Mouse (Mus musculus) myocyte (in vitro differentiated cells): ENCODE data around the gene Tbc1d30. TPM values are rescaled to one million over a fixed set of nuclear protein-coding genes. Genes with fewer than 3 reads are reported as not detected.

ENCODE experiments used
- H3K27me3 ChIP-seq: one replicate; pipeline ENCODE4 v1.6.1; 2011; ENCODE audit not compliant: control insufficient read depth, insufficient read depth, insufficient read length
- H3K36me3 ChIP-seq: one replicate; pipeline ENCODE4 v1.6.1; 2011; ENCODE audit not compliant: control insufficient read depth, insufficient read depth
- H3K4me2 ChIP-seq: one replicate; pipeline ENCODE4 v1.6.1; 2011; ENCODE audit warnings: low read depth, control low read depth
- H3K4me3 ChIP-seq: one replicate; pipeline ENCODE4 v1.5.1; 2011; ENCODE audit warnings: mild to moderate bottlenecking, control low read depth, moderate library complexity
- H3K79me2 ChIP-seq: one replicate; pipeline ENCODE4 v1.6.1; 2011; ENCODE audit not compliant: control insufficient read depth, insufficient read depth
- H3ac ChIP-seq: one replicate; pipeline ENCODE4 v1.6.1; 2011; ENCODE audit not compliant: control insufficient read depth, insufficient read length
- CEBPB ChIP-seq: IDR thresholded peaks from 2 replicates; pipeline ENCODE4 v1.6.1; 2011; ENCODE audit warnings: mild to moderate bottlenecking, moderate library complexity; ENCODE audit not compliant: poor library complexity, insufficient read depth, severe bottlenecking
- E2F4 ChIP-seq: IDR thresholded peaks from one replicate; pipeline ENCODE4 v1.6.1; 2011; ENCODE audit warnings: mild to moderate bottlenecking, control low read depth, moderate library complexity; ENCODE audit not compliant: insufficient read depth
- MAX ChIP-seq: IDR thresholded peaks from one replicate; pipeline ENCODE4 v1.6.1; 2011; ENCODE audit warnings: low read depth, mild to moderate bottlenecking, control low read depth
- MYOD1 ChIP-seq, 3 experiments: IDR thresholded peaks; one replicate each; pipeline ENCODE4 v1.6.1; 2011; ENCODE audit warnings: control low read depth in 2 of 3, low read depth in 2 of 3, mild to moderate bottlenecking in 2 of 3, moderate library complexity in 1 of 3; ENCODE audit not compliant: insufficient read length in 2 of 3, control insufficient read depth in 1 of 3
- MYOG ChIP-seq, 3 experiments: IDR thresholded peaks; one replicate each; pipeline ENCODE4 v1.6.1; 2011; ENCODE audit warnings: control low read depth in 2 of 3, low read depth in 2 of 3, mild to moderate bottlenecking in 2 of 3; ENCODE audit not compliant: insufficient read length in 2 of 3, control insufficient read depth in 1 of 3, insufficient read depth in 1 of 3
- POLR2A ChIP-seq: IDR thresholded peaks from one replicate; pipeline ENCODE4 v1.6.1; 2011; ENCODE audit warnings: low read depth, mild to moderate bottlenecking, control low read depth, moderate library complexity; ENCODE audit not compliant: insufficient read length
- POLR2AphosphoS2 ChIP-seq: IDR thresholded peaks from one replicate; pipeline ENCODE4 v1.6.1; 2011; ENCODE audit warnings: low read depth, control low read depth; ENCODE audit not compliant: insufficient read length
- REST ChIP-seq: IDR thresholded peaks from one replicate; pipeline ENCODE4 v1.6.1; 2011; ENCODE audit warnings: mild to moderate bottlenecking, control low read depth, moderate library complexity; ENCODE audit not compliant: insufficient read depth, insufficient read length
- SRF ChIP-seq: IDR thresholded peaks from one replicate; pipeline ENCODE4 v1.6.1; 2011; ENCODE audit warnings: low read depth; ENCODE audit not compliant: control insufficient read depth, insufficient read length
- TCF12 ChIP-seq: IDR thresholded peaks from one replicate; pipeline ENCODE4 v1.6.1; 2011; ENCODE audit warnings: mild to moderate bottlenecking, control low read depth; ENCODE audit not compliant: poor library complexity, insufficient read depth, severe bottlenecking
- TCF3 ChIP-seq: IDR thresholded peaks from one replicate; pipeline ENCODE4 v1.6.1; 2011; ENCODE audit warnings: low read depth, control low read depth; ENCODE audit not compliant: insufficient read length
- USF1 ChIP-seq: IDR thresholded peaks from one replicate; pipeline ENCODE4 v1.6.1; 2011; ENCODE audit warnings: low read depth, mild to moderate bottlenecking, control low read depth, moderate library complexity
- polyA plus RNA-seq: library from polyadenylated mRNA; unstranded; fragments of >200 nt; fragmentation: generic; extraction: Trizol; gene quantifications from one replicate; pipeline ENCODE4 v1.2.1, GENCODE M21; 2012; ENCODE audit warnings: missing spikeins

Gene Tbc1d30
- polyA plus RNA-seq, 1 experiment, result not detected

DNA sequence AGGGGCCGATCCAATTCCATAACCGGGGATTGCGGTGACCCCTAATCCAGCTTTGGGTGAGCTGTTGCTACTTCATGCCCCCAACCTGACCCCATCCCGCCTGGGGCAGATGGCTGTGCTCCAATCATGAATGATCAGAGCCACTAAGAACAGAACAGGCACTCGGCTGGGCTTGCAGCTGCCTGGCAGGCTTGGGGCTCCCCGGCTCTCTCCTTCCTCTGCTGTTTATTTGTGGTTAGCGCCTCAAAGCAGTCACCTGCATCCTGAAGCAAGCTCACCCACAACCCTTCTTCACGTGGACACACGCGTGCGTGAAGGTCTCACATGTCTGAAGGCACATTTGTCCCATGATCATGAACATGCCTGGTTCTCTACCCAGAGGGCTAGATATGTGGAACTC is 68.6 kb downstream of the Tbc1d30 start:
- Histone ChIP-seq H3K79me2 (no peaks in the 10 kb centered on the region), H3K27me3 (peaks cover 24% of the 10 kb centered on the region), H3K4me3 (no peak overlapping the region), H3K4me2 (no peak overlapping the region), H3ac (no peak overlapping the region), H3K36me3 (no peaks in the 10 kb centered on the region)
- TF ChIP-seq MYOG (IDR thresholded peaks at IDR 0.05; ENCODE audit: control insufficient read depth in 1 of 3, insufficient read depth in 1 of 3, insufficient read length in 2 of 3, low read depth in 2 of 3) (no peak), CEBPB (no peak), USF1 (no peak), TCF3 (no peak), MAX (no peak), SRF (no peak)

DNA sequence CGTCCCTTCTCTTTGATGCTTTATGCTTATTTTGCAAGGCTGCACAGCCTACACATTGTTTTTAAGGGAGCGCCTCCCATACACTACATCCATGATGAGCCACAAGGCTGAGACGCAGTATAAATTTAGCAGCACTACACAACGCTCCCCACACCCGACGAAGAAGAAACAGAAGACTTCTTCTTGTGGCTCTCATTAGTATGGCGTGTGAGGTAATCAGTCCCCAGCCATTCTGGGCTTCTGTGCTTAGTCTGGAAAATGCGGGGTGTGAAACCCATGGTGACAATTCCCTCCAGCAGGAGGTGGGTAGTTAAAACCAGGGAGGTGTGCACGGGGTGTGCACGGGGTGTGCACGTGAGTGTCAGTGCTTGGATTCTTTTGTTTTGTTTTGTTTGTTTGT is 70.1 kb downstream of the Tbc1d30 start:
- Histone ChIP-seq H3K4me3 (no peak overlapping the region), H3K79me2 (no peaks in the 10 kb centered on the region), H3ac (no peak overlapping the region), H3K4me2 (no peak overlapping the region), H3K36me3 (no peaks in the 10 kb centered on the region), H3K27me3 (peaks cover 24% of the 10 kb centered on the region)
- TF ChIP-seq POLR2AphosphoS2 (no peak), CEBPB (no peak), TCF3 (no peak), MAX (no peak), SRF (no peak), E2F4 (no peak), MYOD1 (IDR thresholded peaks at IDR 0.05; ENCODE audit: control insufficient read depth in 1 of 3, insufficient read length in 2 of 3, low read depth in 2 of 3) (no peak), USF1 (no peak), MYOG (IDR thresholded peaks at IDR 0.05; ENCODE audit: control insufficient read depth in 1 of 3, insufficient read depth in 1 of 3, insufficient read length in 2 of 3, low read depth in 2 of 3) (no peak), POLR2A (no peak), REST (no peak), TCF12 (no peak)

DNA sequence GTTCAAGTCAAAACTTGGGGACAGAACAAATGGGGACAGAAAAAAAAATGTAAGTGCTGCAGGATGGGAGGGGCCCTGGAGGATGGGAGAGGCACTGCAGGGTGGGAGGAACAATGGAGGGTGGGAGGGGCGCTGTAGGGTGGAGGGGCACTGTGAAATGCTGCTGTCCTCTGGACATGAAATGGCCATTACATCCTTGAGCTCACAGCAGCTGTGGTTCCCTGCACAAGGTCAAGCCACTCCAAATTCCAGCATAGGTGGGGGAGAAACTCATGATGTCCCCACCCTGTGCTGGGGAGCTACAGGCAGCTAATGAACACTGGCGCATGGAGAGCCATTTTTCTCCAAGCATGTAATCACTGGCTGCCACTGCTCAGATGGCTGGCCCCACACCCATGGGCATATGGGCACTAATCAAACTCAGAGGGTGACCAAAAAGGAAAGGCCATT is 74.0 kb downstream of the Tbc1d30 start:
- Histone ChIP-seq H3K4me2 (no peak overlapping the region), H3K4me3 (no peak overlapping the region), H3K36me3 (no peaks in the 10 kb centered on the region), H3K79me2 (no peaks in the 10 kb centered on the region), H3ac (no peak overlapping the region), H3K27me3 (peaks cover 8% of the 10 kb centered on the region)
- TF ChIP-seq USF1, result no peak
- TF ChIP-seq E2F4, result no peak
- TF ChIP-seq CEBPB, result no peak

DNA sequence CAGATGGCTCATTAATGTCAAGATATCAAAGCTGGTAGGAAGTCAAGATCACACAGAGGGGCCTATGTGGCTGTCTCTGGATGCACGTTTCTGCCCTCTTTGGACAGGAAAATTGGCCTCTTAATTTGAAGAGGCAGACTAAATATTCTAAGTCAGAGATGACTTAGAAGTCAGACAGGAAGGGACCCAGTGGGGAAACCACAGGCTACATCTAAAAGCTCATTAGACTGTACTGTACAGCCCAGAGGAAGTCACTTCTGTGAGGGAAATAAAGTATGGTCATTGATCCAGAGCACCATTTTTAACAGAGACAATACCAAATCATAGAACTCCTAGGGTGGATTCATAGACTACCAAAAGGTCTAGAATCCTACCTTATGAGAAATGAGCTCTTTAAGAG is 76.1 kb downstream of the Tbc1d30 start:
- TF ChIP-seq MYOD1 (IDR thresholded peaks at IDR 0.05; ENCODE audit: control insufficient read depth in 1 of 3, insufficient read length in 2 of 3, low read depth in 2 of 3), result no peak
- TF ChIP-seq MYOG (IDR thresholded peaks at IDR 0.05; ENCODE audit: control insufficient read depth in 1 of 3, insufficient read depth in 1 of 3, insufficient read length in 2 of 3, low read depth in 2 of 3), result no peak
- no peak for TF ChIP-seq CEBPB
- no peak for TF ChIP-seq TCF3
- no peak for TF ChIP-seq REST
- no peak for TF ChIP-seq POLR2A
- no peak for TF ChIP-seq E2F4
- TF ChIP-seq USF1, result no peak
- TF ChIP-seq TCF12, result no peak
- no peak for TF ChIP-seq SRF
- TF ChIP-seq MAX, result no peak
- no peak for TF ChIP-seq POLR2AphosphoS2
- H3K27me3 ChIP-seq, result no peaks in the 10 kb centered on the region
- no peak overlapping the region for H3K4me2 ChIP-seq
- no peaks in the 10 kb centered on the region for H3K36me3 ChIP-seq
- no peak overlapping the region for H3K4me3 ChIP-seq
- H3K79me2 ChIP-seq, result no peaks in the 10 kb centered on the region
- no peak overlapping the region for H3ac ChIP-seq

DNA sequence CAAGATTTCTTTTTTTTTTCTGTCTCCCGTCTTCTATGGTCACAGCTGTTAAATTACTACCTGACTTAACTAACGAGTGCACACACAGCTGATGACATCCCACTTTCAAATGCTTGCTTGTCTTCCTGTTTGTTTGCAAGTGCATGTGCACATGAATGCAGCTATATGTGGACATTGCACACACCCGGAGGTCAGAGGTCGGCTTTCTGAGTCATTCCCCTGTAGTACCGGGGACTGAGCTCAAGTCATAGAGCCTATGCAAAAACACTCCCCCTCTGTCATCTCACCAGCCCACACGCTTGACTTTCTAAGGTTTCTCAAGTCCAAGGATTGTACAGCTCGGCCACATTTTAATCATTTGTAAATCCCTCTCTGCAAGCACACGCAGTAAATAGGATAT is 80.1 kb downstream of the Tbc1d30 start:
- no peaks in the 10 kb centered on the region for H3K36me3 ChIP-seq
- no peak overlapping the region for H3ac ChIP-seq
- no peak overlapping the region for H3K4me2 ChIP-seq
- H3K79me2 ChIP-seq, result no peaks in the 10 kb centered on the region
- H3K27me3 ChIP-seq, result peaks cover 5% of the 10 kb centered on the region
- H3K4me3 ChIP-seq, result no peak overlapping the region
- TF ChIP-seq REST (no peak), SRF (no peak), TCF12 (no peak), MAX (no peak), CEBPB (no peak), E2F4 (no peak), POLR2A (no peak), TCF3 (no peak), POLR2AphosphoS2 (no peak), MYOD1 (IDR thresholded peaks at IDR 0.05; ENCODE audit: control insufficient read depth in 1 of 3, insufficient read length in 2 of 3, low read depth in 2 of 3) (no peak), USF1 (no peak), MYOG (IDR thresholded peaks at IDR 0.05; ENCODE audit: control insufficient read depth in 1 of 3, insufficient read depth in 1 of 3, insufficient read length in 2 of 3, low read depth in 2 of 3) (no peak)
